Mouse (Mus musculus) CD8-positive naive resting alpha-beta T cell, adult 2 months (primary cell): Measurements from ENCODE around the gene Tmem186.

Experiments used
- DNase-seq, 2 experiments: peaks; one replicate each; pipeline ENCODE4 v3.0.0; 2022; ENCODE audit warnings: low read depth in 2 of 2, low spot score in 2 of 2

Gene Tmem186

GRCm38 (mm10) chr16:8637217-8638051 lies at the start of gene Tmem186, which contains the start of gene Pmm2:
Tmem186 (minus strand) TSS chr16:8637712.
Pmm2 (plus strand) TSS chr16:8637674.
- DNase-seq: peak; percentile 67 to 76

- no peak for DNase-seq
These were observed 49.5 kb upstream of the Tmem186 start for GRCm38 (mm10) chr16:8686871-8687535.

GRCm38 (mm10) chr16:8686121-8686870 lies 48.8 kb upstream of the Tmem186 start:
- DNase-seq: peak; percentile 76 to 82

- DNase-seq: no peak
These were observed 47.6 kb upstream of the Tmem186 start for GRCm38 (mm10) chr16:8685087-8685486.

- DNase-seq: no peak
These were observed 43.0 kb upstream of the Tmem186 start, which contains the start of gene Gm5767 for GRCm38 (mm10) chr16:8680470-8680869. Gm5767 (plus strand) TSS chr16:8680770.

- no peak for DNase-seq
These were observed 42.3 kb upstream of the Tmem186 start for GRCm38 (mm10) chr16:8679780-8680179.

- no peak for DNase-seq
These were observed 41.2 kb upstream of the Tmem186 start for GRCm38 (mm10) chr16:8678676-8679075.

GRCm38 (mm10) chr16:8678035-8678434 lies 40.5 kb upstream of the Tmem186 start:
- no peak for DNase-seq

GRCm38 (mm10) chr16:8676800-8677199 lies 39.3 kb upstream of the Tmem186 start:
- peak; percentile 50 to 65 for DNase-seq

GRCm38 (mm10) chr16:8676228-8676627 lies 38.7 kb upstream of the Tmem186 start:
- DNase-seq: no peak

GRCm38 (mm10) chr16:8675559-8675958 lies 38.0 kb upstream of the Tmem186 start:
- DNase-seq: no peak

GRCm38 (mm10) chr16:8674165-8674564 lies 36.7 kb upstream of the Tmem186 start:
- peak; percentile 42 to 61 for DNase-seq

GRCm38 (mm10) chr16:8673343-8673742 lies 35.8 kb upstream of the Tmem186 start:
- no peak for DNase-seq

- no peak for DNase-seq
These were observed 35.3 kb upstream of the Tmem186 start for GRCm38 (mm10) chr16:8672811-8673210.

- no peak for DNase-seq
These were observed 34.8 kb upstream of the Tmem186 start for GRCm38 (mm10) chr16:8672350-8672687.

- DNase-seq: peak; percentile 82 to 84
These were observed 34.2 kb upstream of the Tmem186 start, which contains the start of gene Carhsp1 for GRCm38 (mm10) chr16:8671551-8672349. Carhsp1 (minus strand) TSS chr16:8672155.

- DNase-seq: no peak
These were observed 32.8 kb upstream of the Tmem186 start for GRCm38 (mm10) chr16:8670041-8671035.

- no peak for DNase-seq
These were observed 31.9 kb upstream of the Tmem186 start for GRCm38 (mm10) chr16:8669432-8669831.

GRCm38 (mm10) chr16:8668386-8668785 lies 30.9 kb upstream of the Tmem186 start:
- no peak for DNase-seq
